Mouse (Mus musculus): ENCODE results near the gene Stip1. TPM values are rescaled to one million over a fixed set of nuclear protein-coding genes. Genes with fewer than 3 reads are reported as not detected.
"Not testable (repeated sequence)": the region's sequence is repeated elsewhere in the genome, so short reads cannot be mapped to it uniquely, and the experiment has no call there.

Gene Stip1
- polyA plus RNA-seq, 1 experiment from 2014 or later: 168 TPM

DNA sequence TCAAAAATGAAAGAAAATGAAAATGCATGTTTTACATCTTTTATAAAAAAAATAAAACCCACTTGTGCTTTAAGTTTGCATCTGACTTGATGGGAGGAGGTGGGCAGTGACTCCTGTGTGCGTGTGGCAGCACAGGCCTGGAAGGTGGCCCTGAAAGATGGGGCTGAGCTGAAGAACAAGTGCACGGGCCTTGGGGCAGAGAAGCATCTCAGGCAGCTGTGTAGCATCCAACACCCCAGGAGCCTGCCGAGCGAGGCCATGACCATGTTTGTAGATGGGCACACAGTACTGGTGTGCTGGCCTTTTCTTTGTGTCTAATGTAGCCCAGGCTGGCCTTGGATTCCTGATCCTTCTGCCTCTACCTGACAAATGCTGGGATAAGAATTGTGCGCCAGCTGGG, 22.3 kb upstream of the Stip1 start:
- Histone ChIP-seq H3K27me3 (no peaks in the 10 kb centered on the region), H3K4me3 (no peak overlapping the region), H3K27ac (no peak overlapping the region), H3K4me2 (no peak overlapping the region), H3K36me3 (no peaks in the 10 kb centered on the region), H3K9ac (no peak overlapping the region), H3K4me1 (replicated peaks) (peaks cover 30% of the 10 kb centered on the region), H3K9me3 (replicated peaks) (no peaks in the 10 kb centered on the region)
- ATAC-seq (replicated peaks; ENCODE audit: insufficient number of reproducible peaks, insufficient read depth, low FRiP score, low read depth): no peak
- WGBS: 82% methylated on average over 5 of the region's 5 CpGs

DNA sequence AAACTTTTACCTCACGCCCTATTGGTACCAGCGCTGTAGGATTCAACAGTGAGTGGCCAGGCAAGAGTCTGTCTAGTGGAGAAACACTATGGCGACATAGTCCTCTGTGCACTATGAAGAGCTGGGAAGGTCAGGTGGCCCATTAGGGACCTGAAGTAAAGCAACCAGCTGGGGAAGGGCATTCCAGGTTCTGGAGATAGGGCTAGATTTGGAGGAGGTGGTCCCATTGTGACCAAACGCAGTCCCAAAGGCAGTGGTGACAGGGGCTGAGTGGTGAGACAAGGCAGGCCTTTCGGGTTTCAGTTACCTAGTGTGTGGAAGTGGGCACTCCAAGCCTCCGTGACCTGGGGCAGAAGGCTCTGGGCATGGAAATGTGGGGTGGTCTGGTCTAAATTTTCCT, 18.8 kb upstream of the Stip1 start:
- Histone ChIP-seq H3K27ac (peak overlapping the region; percentile 92), H3K4me3 (peak overlapping the region; percentile 74), H3K4me2 (peak overlapping the region; percentile 99), H3K9ac (0 out of 2 replicates have a peak overlapping the region, but pooled peaks have one; percentile 38), H3K4me1 (replicated peaks) (peaks cover 37% of the 10 kb centered on the region), H3K27me3 (no peaks in the 10 kb centered on the region), H3K9me3 (replicated peaks) (no peaks in the 10 kb centered on the region), H3K36me3 (no peaks in the 10 kb centered on the region)
- no peak for ATAC-seq (replicated peaks; ENCODE audit: insufficient number of reproducible peaks, insufficient read depth, low FRiP score, low read depth)
- 51% methylated on average over 6 of the region's 6 CpGs for WGBS

DNA sequence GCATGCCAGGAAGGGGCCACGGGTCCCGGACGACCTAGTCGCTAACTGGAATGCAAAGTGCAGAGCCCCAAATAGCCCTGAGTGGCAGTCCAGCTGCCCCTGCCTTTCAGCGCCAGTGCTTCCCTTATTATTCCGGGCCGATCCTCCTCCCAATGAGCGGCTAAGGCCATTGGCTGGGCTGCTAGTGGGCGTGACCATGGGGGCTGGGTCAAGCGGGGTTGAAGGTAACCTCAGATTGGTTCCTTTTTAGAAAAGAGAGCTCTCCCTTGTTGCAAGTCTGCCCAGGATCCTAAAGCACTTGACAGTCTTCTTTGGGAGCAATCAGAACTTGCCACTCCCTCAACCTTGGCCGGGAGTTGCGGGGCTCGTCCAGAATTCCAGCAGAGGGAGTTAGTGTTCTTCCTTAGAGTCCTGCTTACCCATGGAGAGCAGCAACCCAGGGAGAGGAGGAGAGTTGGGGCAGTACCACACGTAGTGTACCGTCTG, 18.0 kb upstream of the Stip1 start:
- no peaks in the 10 kb centered on the region for H3K27me3 ChIP-seq
- H3K9ac ChIP-seq: peak overlapping the region; percentile 76
- no peaks in the 10 kb centered on the region for H3K36me3 ChIP-seq
- under 1% methylated on average over 15 of the region's 15 CpGs for WGBS
- H3K9me3 ChIP-seq (replicated peaks): no peaks in the 10 kb centered on the region
- peak overlapping the region; percentile 74 for H3K4me3 ChIP-seq
- peaks cover 37% of the 10 kb centered on the region for H3K4me1 ChIP-seq (replicated peaks)
- peak overlapping the region; percentile 99 for H3K4me2 ChIP-seq
- ATAC-seq (replicated peaks; ENCODE audit: insufficient number of reproducible peaks, insufficient read depth, low FRiP score, low read depth): peak; percentile 85
- H3K27ac ChIP-seq: peak overlapping the region; percentile 92

DNA sequence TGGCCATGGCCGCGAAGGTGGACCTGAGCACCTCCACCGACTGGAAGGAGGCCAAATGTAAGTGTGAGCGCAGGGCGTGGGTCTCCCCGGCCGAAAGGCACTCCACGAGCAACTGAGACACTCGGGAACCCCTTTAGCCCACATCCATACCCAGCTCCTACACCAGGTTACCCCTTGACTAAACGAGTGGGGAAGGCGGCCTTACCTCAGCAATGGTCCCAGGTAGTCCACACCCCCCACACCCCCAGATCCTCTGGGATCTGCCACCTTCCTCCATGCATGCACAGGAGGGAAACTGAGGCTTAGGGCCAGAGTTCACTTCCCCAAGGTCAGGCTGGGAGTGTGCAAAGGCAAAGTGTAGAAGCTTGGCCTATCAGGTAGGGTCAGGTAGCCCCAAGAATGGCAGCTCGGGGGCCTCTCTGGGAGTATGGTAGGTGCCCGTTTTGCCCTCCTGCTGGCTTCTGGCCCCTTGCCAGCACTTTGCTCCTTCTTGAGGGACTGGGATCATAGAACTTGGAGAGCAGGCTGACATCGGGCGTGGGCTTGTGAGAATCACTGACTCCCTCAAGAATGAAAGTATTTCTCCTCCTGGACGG, 17.5 kb upstream of the Stip1 start:
- WGBS: 2% methylated on average over 16 of the region's 16 CpGs
- Histone ChIP-seq H3K27me3 (no peaks in the 10 kb centered on the region), H3K4me2 (peak overlapping the region; percentile 99), H3K36me3 (no peaks in the 10 kb centered on the region), H3K4me1 (replicated peaks) (peaks cover 37% of the 10 kb centered on the region), H3K9ac (peak overlapping the region; percentile 76), H3K9me3 (replicated peaks) (no peaks in the 10 kb centered on the region), H3K4me3 (peak overlapping the region; percentile 74), H3K27ac (peak overlapping the region; percentile 92)
- ATAC-seq (replicated peaks; ENCODE audit: insufficient number of reproducible peaks, insufficient read depth, low FRiP score, low read depth): peak; percentile 9

DNA sequence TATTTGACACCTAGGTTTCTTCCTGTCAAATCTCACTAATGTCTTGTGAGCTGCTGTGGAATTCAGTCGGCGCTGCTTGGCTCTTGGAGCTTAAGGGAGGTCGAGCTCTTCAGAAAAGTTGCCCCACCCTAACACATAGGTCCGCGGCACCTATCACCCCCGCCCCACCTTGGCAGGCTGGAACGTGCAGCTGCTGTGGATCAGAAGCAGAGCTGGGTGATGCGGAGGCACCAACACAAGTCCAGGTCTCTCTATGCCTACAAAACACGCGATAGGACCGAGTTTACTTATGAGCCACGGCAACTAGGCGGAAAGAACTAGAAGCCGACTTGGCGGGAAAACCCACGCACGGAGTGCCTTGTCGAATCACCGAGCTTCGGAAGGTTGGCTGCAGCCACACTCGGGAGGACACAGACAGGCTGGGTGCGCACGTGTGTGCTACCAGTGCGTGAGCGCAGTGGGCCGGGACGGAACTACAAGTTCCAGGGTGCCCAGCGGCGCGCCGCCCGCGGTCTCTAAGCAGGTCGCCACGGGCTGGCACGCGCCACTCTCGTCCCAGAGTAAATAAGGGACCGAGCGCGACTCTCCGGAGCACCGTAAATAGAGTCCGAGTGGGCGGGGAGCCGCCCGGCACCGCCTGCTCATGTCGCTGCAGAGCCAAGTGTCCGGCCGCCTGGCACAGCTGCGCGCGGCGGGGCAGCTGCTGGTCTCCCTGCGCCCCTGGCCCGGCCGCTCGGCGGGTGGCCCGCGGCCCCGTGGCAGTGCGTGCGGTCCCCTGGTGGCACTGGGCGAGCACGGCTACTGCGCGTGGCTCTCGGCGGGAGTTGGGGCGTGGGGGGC, 16.7 kb upstream of the Stip1 start, which contains the start of gene Macrod1:
Gene Macrod1, plus strand, starts transcription at position 563 of the 840 bp plus-strand sequence.
- Histone ChIP-seq H3K9ac (peak within 1 kb of the TSS; percentile 76), H3K27me3 (no peaks in the 10 kb centered on the region), H3K4me2 (peak within 1 kb of the TSS; percentile 99), H3K36me3 (no peaks in the 10 kb centered on the region), H3K27ac (peak within 1 kb of the TSS; percentile 92), H3K9me3 (replicated peaks) (no peaks in the 10 kb centered on the region), H3K4me1 (replicated peaks) (peaks cover 37% of the 10 kb centered on the region), H3K4me3 (peak within 1 kb of the TSS; percentile 74)
- ATAC-seq (replicated peaks; ENCODE audit: insufficient number of reproducible peaks, insufficient read depth, low FRiP score, low read depth): peak; percentile 58
- WGBS: 1% methylated on average over 70 of the region's 72 CpGs

DNA sequence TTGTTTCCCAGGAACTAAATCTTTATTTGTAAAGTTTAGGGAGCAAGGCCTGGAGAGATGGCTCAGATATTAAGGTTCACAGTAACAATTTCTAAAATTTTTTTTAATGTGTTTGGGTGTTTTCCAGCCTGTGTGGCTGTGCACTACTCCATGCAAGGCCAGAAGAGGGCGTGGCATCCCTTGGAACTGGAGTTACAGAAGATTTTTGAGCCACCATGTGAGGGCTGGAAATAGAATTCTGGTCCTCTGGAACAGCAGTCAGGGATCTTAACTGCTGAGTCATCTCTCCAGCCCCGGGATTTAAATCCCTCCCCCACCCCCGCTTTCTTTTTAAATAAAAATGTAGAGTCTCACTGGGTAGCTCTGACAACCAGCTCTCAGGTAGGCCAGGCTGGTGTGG, 15.4 kb upstream of the Stip1 start:
- H3K27ac ChIP-seq: peak overlapping the region; percentile 51
- WGBS: 44% methylated on average over 3 of the region's 3 CpGs
- peaks cover 37% of the 10 kb centered on the region for H3K4me1 ChIP-seq (replicated peaks)
- no peaks in the 10 kb centered on the region for H3K36me3 ChIP-seq
- no peaks in the 10 kb centered on the region for H3K9me3 ChIP-seq (replicated peaks)
- no peaks in the 10 kb centered on the region for H3K27me3 ChIP-seq
- ATAC-seq (replicated peaks; ENCODE audit: insufficient number of reproducible peaks, insufficient read depth, low FRiP score, low read depth): no peak
- peak overlapping the region; percentile 3; the same call in 1 of the 2 replicates for H3K4me2 ChIP-seq
- H3K4me3 ChIP-seq: no peak overlapping the region
- no peak overlapping the region for H3K9ac ChIP-seq

DNA sequence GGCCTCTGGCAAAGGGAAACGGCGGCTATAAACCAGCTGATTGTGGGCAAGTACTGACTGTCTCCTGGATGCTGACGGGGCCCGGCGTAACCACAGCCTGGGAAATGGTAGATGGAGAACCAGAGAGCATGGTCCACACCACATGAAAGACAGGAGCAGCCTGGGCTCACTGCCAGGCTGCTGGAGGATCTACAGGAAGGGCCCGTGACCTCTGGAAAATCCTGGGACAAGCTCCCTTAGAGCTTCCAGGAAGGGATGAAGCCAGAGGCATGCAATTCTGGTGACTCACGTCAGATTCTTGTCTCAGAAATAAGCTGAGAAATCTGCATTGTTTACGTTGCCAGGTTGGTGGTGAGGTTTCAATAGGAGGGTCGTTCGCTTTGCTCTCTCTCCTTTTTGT, 15.0 kb upstream of the Stip1 start:
- Histone ChIP-seq H3K9ac (no peak overlapping the region), H3K9me3 (replicated peaks) (no peaks in the 10 kb centered on the region), H3K36me3 (no peaks in the 10 kb centered on the region), H3K27me3 (no peaks in the 10 kb centered on the region), H3K27ac (peak overlapping the region; percentile 51), H3K4me1 (replicated peaks) (peaks cover 37% of the 10 kb centered on the region), H3K4me2 (no peak overlapping the region; the same call in 1 of the 2 replicates), H3K4me3 (no peak overlapping the region)
- WGBS: 36% methylated on average over 10 of the region's 10 CpGs
- no peak for ATAC-seq (replicated peaks; ENCODE audit: insufficient number of reproducible peaks, insufficient read depth, low FRiP score, low read depth)

DNA sequence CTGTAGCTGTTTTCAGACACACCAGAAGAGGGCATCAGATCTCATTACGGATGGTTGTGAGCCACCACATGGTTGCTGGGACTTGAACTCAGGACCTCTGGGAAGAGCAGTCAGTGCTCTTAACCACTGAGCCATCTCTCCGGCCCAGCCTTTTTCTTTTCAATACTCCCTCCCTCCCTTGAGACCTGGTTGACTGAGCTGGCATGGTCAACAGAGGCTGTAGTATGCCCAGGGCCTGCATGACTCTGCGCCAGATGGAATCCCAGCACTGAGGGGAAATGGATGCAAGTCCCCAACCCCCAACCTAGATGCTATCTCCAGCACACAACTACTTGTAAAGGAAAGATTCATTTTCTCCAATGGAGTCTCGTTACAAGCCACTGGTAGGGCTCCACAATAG, 13.6 kb upstream of the Stip1 start:
- not testable (repeated sequence) for H3K36me3 ChIP-seq; ATAC-seq (replicated peaks; ENCODE audit: insufficient number of reproducible peaks, insufficient read depth, low FRiP score, low read depth); H3K4me3 ChIP-seq; H3K4me2 ChIP-seq; H3K9me3 ChIP-seq (replicated peaks); H3K9ac ChIP-seq; H3K27ac ChIP-seq; H3K27me3 ChIP-seq
- peaks cover 34% of the 10 kb centered on the region for H3K4me1 ChIP-seq (replicated peaks)
- 83% methylated on average over 4 of the region's 4 CpGs for WGBS

DNA sequence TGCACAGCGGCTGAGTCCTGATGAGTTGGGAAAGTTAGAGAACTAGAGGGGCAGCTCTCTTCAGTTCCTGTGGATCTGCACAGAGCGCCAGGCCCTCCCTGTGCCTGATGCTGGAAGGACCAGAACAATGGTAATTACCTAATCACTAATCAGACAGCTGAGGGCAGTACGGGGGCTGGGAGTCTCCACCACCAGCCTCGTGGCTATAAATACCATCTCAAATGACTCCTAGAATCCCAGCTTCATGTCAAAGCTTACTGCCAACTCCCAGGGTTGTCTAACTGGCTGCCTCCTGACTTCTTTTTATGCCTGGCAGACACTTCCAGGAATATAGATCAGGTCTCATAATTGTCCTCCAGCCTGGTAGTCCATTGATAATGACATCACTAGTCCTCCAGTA, 4.9 kb upstream of the Stip1 start:
- Histone ChIP-seq H3K27ac (peak overlapping the region; percentile 81), H3K9ac (peak overlapping the region; percentile 20; the same call in 1 of the 2 replicates)
- ATAC-seq (replicated peaks; ENCODE audit: insufficient number of reproducible peaks, insufficient read depth, low FRiP score, low read depth): no peak

DNA sequence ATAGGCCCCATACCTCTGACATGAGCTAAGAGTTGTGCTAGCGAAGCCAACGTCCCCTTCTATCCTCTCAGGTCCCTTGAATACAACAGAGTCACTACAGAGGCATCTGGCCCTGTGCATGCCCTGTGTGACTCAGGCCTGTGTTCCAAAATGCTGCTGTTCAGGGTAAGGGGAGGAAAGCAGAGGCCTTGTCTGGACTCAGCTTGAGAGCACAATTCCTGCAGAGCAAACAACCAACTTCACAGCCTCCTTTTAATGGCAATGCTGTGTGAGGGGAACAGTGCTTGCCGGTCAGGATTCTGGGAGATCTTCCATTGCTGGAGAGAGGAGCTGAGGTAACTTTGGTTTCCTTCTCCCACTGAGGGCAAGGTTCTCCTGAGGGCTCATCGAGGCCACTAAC, 4.5 kb upstream of the Stip1 start:
- H3K27me3 ChIP-seq: no peaks in the 10 kb centered on the region
- peak overlapping the region; percentile 81 for H3K27ac ChIP-seq
- H3K9me3 ChIP-seq (replicated peaks): no peaks in the 10 kb centered on the region
- H3K4me2 ChIP-seq: no peak overlapping the region
- peak overlapping the region; percentile 20; the same call in 1 of the 2 replicates for H3K9ac ChIP-seq
- peaks cover 18% of the 10 kb centered on the region for H3K4me1 ChIP-seq (replicated peaks)
- ATAC-seq (replicated peaks; ENCODE audit: insufficient number of reproducible peaks, insufficient read depth, low FRiP score, low read depth): no peak
- 47% methylated on average over 4 of the region's 4 CpGs for WGBS
- H3K36me3 ChIP-seq: no peaks in the 10 kb centered on the region
- H3K4me3 ChIP-seq: no peak overlapping the region

More for the DNA sequence above, 4.9 kb upstream of the Stip1 start:
- Histone ChIP-seq H3K4me1 (replicated peaks) (peaks cover 18% of the 10 kb centered on the region), H3K4me3 (no peak overlapping the region), H3K27me3 (no peaks in the 10 kb centered on the region), H3K9me3 (replicated peaks) (no peaks in the 10 kb centered on the region), H3K4me2 (no peak overlapping the region), H3K36me3 (no peaks in the 10 kb centered on the region)
- WGBS: 22% methylated on average over 4 of the region's 4 CpGs

DNA sequence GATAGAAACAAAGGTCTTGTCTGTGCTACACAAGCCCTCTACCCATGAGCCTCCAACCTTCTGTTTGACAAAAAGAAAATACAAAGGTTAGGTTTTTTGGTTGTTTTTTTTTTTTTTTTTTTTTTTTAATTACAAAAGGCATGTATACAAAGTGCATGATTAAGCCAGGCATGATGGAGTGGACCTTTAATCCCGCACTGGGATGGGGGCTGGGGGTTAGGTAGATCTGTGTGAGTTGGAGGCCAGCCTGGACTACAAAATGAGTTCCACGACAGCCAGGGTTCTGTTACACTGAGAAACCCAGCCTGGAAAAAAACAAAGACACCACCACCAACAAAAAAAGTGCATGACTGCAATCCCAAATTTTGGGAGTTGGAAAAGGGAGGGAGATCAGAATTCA, 1.4 kb upstream of the Stip1 start:
- no peak for ATAC-seq (replicated peaks; ENCODE audit: insufficient number of reproducible peaks, insufficient read depth, low FRiP score, low read depth)
- peaks cover 42% of the 10 kb centered on the region for H3K4me1 ChIP-seq (replicated peaks)
- H3K9ac ChIP-seq: no peak overlapping the region
- H3K9me3 ChIP-seq (replicated peaks): no peaks in the 10 kb centered on the region
- peak overlapping the region; percentile 87 for H3K4me2 ChIP-seq
- no peaks in the 10 kb centered on the region for H3K36me3 ChIP-seq
- H3K4me3 ChIP-seq: peak overlapping the region; percentile 60; the same call in 1 of the 2 replicates
- no peaks in the 10 kb centered on the region for H3K27me3 ChIP-seq
- H3K27ac ChIP-seq: 0 out of 2 replicates have a peak overlapping the region, but pooled peaks have one; percentile 96
- 84% methylated on average over 2 of the region's 2 CpGs for WGBS

Measured in heart, embryonic 15.5 days (tissue).